Mouse (Mus musculus) myocyte (in vitro differentiated cells): ENCODE measurements around the gene Bpifb1.
"Not testable (repeated sequence)": the region's sequence is repeated elsewhere in the genome, so short reads cannot be mapped to it uniquely, and the experiment has no call there.

Experiments used
- CEBPB ChIP-seq: IDR thresholded peaks from 2 replicates; pipeline ENCODE4 v1.6.1; 2011; ENCODE audit warnings: mild to moderate bottlenecking, moderate library complexity; ENCODE audit not compliant: poor library complexity, insufficient read depth, severe bottlenecking
- E2F4 ChIP-seq: IDR thresholded peaks from one replicate; pipeline ENCODE4 v1.6.1; 2011; ENCODE audit warnings: mild to moderate bottlenecking, control low read depth, moderate library complexity; ENCODE audit not compliant: insufficient read depth
- MAX ChIP-seq: IDR thresholded peaks from one replicate; pipeline ENCODE4 v1.6.1; 2011; ENCODE audit warnings: low read depth, mild to moderate bottlenecking, control low read depth
- MYOD1 ChIP-seq, 3 experiments: IDR thresholded peaks; one replicate each; pipeline ENCODE4 v1.6.1; 2011; ENCODE audit warnings: control low read depth in 2 of 3, low read depth in 2 of 3, mild to moderate bottlenecking in 2 of 3, moderate library complexity in 1 of 3; ENCODE audit not compliant: insufficient read length in 2 of 3, control insufficient read depth in 1 of 3
- MYOG ChIP-seq, 3 experiments: IDR thresholded peaks; one replicate each; pipeline ENCODE4 v1.6.1; 2011; ENCODE audit warnings: control low read depth in 2 of 3, low read depth in 2 of 3, mild to moderate bottlenecking in 2 of 3; ENCODE audit not compliant: insufficient read length in 2 of 3, control insufficient read depth in 1 of 3, insufficient read depth in 1 of 3
- POLR2A ChIP-seq: IDR thresholded peaks from one replicate; pipeline ENCODE4 v1.6.1; 2011; ENCODE audit warnings: low read depth, mild to moderate bottlenecking, control low read depth, moderate library complexity; ENCODE audit not compliant: insufficient read length
- POLR2AphosphoS2 ChIP-seq: IDR thresholded peaks from one replicate; pipeline ENCODE4 v1.6.1; 2011; ENCODE audit warnings: low read depth, control low read depth; ENCODE audit not compliant: insufficient read length
- REST ChIP-seq: IDR thresholded peaks from one replicate; pipeline ENCODE4 v1.6.1; 2011; ENCODE audit warnings: mild to moderate bottlenecking, control low read depth, moderate library complexity; ENCODE audit not compliant: insufficient read depth, insufficient read length
- TCF3 ChIP-seq: IDR thresholded peaks from one replicate; pipeline ENCODE4 v1.6.1; 2011; ENCODE audit warnings: low read depth, control low read depth; ENCODE audit not compliant: insufficient read length
- USF1 ChIP-seq: IDR thresholded peaks from one replicate; pipeline ENCODE4 v1.6.1; 2011; ENCODE audit warnings: low read depth, mild to moderate bottlenecking, control low read depth, moderate library complexity

DNA sequence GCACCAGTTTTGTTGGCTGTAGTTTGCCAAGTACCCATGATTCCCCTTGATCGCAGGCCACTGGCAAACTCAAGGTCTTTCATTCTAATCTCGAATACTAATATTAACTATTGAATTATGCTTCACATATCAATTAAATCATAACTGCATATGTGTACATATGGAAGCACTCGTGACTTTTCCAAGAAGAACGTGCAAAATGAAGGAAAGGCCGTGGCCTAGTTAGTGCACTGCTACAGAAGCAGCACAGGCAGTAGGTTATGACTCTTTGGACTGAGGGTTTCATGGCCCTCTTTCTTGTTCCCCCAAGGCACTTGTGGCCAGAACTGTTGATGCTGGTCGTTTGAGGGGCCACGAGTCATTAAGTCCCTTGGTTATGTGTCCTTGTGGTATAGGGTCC, 8.7 kb upstream of the Bpifb1 start:
- not testable (repeated sequence) for TF ChIP-seq TCF3; CEBPB; MYOD1 (IDR thresholded peaks at IDR 0.05; ENCODE audit: control insufficient read depth in 1 of 3, insufficient read length in 2 of 3, low read depth in 2 of 3); POLR2A; MAX; MYOG (IDR thresholded peaks at IDR 0.05; ENCODE audit: control insufficient read depth in 1 of 3, insufficient read depth in 1 of 3, insufficient read length in 2 of 3, low read depth in 2 of 3); POLR2AphosphoS2; USF1; E2F4; REST
